Comparison of ENCODE assay signal across 8 mouse cellular contexts in genomic region chr3:146520798-146521651, GRCm38 (mm10). TPM values are rescaled to one million over a fixed set of nuclear protein-coding genes. Genes with fewer than 3 reads are reported as not detected.
DNase-seq lines count a peak whose midpoint lies in the region; ATAC-seq lines count a peak whose summit lies in the region.

TSS of gene Rpf1 (minus strand) at chr3:146521429.

- H3K4me1 ChIP-seq in hindbrain, embryonic 16.5 days (ENCODE audit: control insufficient read depth, insufficient read depth, low read depth, low read length): peaks cover 2% of the 10 kb centered on the region; the same call in 1 of the 2 replicates

- WGBS in hindbrain, embryonic 16.5 days: under 1% methylated on average over 56 of the region's 82 CpGs
- under 1% methylated on average over 73 of the region's 82 CpGs for WGBS in macrophage (ENCODE audit: missing documents)

- DNase-seq in WW6 (ENCODE audit: low read depth, low spot score): peak; percentile 76
- peak; percentile 69 to 84 for DNase-seq in cerebellum, postnatal 4 days (ENCODE audit: low spot score in 2 of 2)
- peak; percentile 92 for DNase-seq in gastrocnemius, adult 18-20 months (ENCODE audit: low spot score)
- peak; percentile 91 to 92 for DNase-seq in left cerebral cortex, adult 18-20 months (ENCODE audit: low spot score in 2 of 2)
- peak; percentile 94 for DNase-seq in right cerebral cortex, adult 18-20 months
- DNase-seq in urinary bladder, postnatal 10 days (ENCODE audit: low spot score): peak; percentile 54

- H3K27me3 ChIP-seq in hindbrain, embryonic 16.5 days (replicated peaks; ENCODE audit: control insufficient read depth, insufficient read depth, low read length): no peaks in the 10 kb centered on the region

- peak within 1 kb of the TSS; percentile 84 for H3K4me3 ChIP-seq in hindbrain, embryonic 16.5 days (ENCODE audit: low read length)
- peak within 1 kb of the TSS; percentile 77 for H3K4me3 ChIP-seq in macrophage (ENCODE audit: inconsistent target)

- peak within 1 kb of the TSS; percentile 86 for H3K9ac ChIP-seq in hindbrain, embryonic 16.5 days (ENCODE audit: low read depth, low read length)

- peaks cover 47% of the 10 kb centered on the region for H3K79me2 ChIP-seq in macrophage (ENCODE audit: inconsistent target)

- peaks cover 10% of the 10 kb centered on the region for H3K36me3 ChIP-seq in hindbrain, embryonic 16.5 days (ENCODE audit: control insufficient read depth, insufficient read depth, low read length)
- H3K36me3 ChIP-seq in macrophage (ENCODE audit: inconsistent target): peaks cover 18% of the 10 kb centered on the region

- ATAC-seq in hindbrain, embryonic 16.5 days: peak; percentile 98

- peak within 1 kb of the TSS; percentile 58 for H3K4me2 ChIP-seq in hindbrain, embryonic 16.5 days (ENCODE audit: low read length)

- peak within 1 kb of the TSS; percentile 98 for H3K27ac ChIP-seq in hindbrain, embryonic 16.5 days (ENCODE audit: low read depth, low read length)
- H3K27ac ChIP-seq in macrophage: peak within 1 kb of the TSS; percentile 55

- H3K9me3 ChIP-seq in hindbrain, embryonic 16.5 days (ENCODE audit: control insufficient read depth, low read length): no peaks in the 10 kb centered on the region

RNA-seq across cellular contexts. Expression of gene Rpf1, which starts in this region (rescaled TPM):
- 10 to 100 TPM; 13.3 to 13.4 TPM for total RNA-seq in gastrocnemius, adult 18-20 months (2021)
- 31.5 and 32.5 TPM in 2 replicates for polyA plus RNA-seq in hindbrain, embryonic 16.5 days (2015; fragmentation: Nextera tagmentation; extraction: Ambion mirVana)
- 10 to 100 TPM; 16.4 to 16.7 TPM for total RNA-seq in left cerebral cortex, adult 18-20 months (2021)
- 10 to 100 TPM; 16.5 to 46.2 (median 27.2) TPM for total RNA-seq in macrophage (2018; cell fraction: chromatin; rRNA removed)
- 10 to 100 TPM; 17.0 to 30.6 (median 23.2) TPM for total RNA-seq in macrophage (2018; cell fraction: cytosol; rRNA removed)
- 10 to 100 TPM; 10.4 to 34.5 (median 19.1) TPM for total RNA-seq in macrophage (2018; cell fraction: nucleus; rRNA removed)
- polyA plus RNA-seq in macrophage (2018): 29.4 to 58.0 TPM (median 35.8 TPM) in 3 replicates

Comparison
In these comparisons a context has a peak if more than half of its experiments do, and no peak if none do; other contexts are left out.
1. Peak in every context shown above with its lines: DNase-seq, ATAC-seq, H3K4me3 ChIP-seq and H3K27ac ChIP-seq.